Mouse (Mus musculus) C2C12 (cell line): ENCODE data around the gene Gm42791.

Source experiments
- CTCF ChIP-seq: IDR thresholded peaks from one replicate; pipeline ENCODE4 v1.5.1; 2011; ENCODE audit not compliant: control insufficient read depth, insufficient read depth, insufficient read length
- MYOG ChIP-seq: IDR thresholded peaks from one replicate; pipeline ENCODE4 v1.6.1; 2011; ENCODE audit not compliant: control insufficient read depth, insufficient read length; ENCODE audit errors: extremely low read depth
- USF1 ChIP-seq: IDR thresholded peaks from one replicate; pipeline ENCODE4 v1.6.1; 2011; ENCODE audit warnings: low read depth, mild to moderate bottlenecking, control low read depth, moderate library complexity

DNA sequence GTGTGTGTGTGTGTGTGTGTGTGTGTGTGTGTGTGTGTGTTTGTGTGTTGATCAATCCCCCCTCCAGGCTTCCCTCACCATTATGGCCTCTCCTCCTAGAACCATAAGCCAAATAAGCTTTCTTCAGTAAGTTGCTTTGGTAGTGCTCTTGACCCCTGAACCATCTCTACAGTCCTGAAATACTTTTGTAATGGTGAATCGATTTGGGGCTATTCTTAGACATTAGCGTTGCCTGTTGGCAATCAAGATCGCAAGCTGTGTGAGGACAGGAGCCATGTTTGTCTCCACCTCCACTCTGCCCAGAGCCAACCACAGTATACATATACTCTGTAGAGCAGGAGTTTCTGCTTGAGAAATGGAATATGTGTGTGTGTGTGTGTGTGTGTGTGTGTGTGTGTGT, 14.2 kb upstream of the Gm42791 start:
- TF ChIP-seq CTCF (no peak), USF1 (no peak), MYOG (no peak)
